Mouse (Mus musculus): ENCODE measurements at regions not wholly inside any gene's neighbourhood (a gene's known extent, or its start where the extent isn't known, plus 50 kb on each side); places are given as distances from the start of the nearest gene placed in this dataset.

DNA sequence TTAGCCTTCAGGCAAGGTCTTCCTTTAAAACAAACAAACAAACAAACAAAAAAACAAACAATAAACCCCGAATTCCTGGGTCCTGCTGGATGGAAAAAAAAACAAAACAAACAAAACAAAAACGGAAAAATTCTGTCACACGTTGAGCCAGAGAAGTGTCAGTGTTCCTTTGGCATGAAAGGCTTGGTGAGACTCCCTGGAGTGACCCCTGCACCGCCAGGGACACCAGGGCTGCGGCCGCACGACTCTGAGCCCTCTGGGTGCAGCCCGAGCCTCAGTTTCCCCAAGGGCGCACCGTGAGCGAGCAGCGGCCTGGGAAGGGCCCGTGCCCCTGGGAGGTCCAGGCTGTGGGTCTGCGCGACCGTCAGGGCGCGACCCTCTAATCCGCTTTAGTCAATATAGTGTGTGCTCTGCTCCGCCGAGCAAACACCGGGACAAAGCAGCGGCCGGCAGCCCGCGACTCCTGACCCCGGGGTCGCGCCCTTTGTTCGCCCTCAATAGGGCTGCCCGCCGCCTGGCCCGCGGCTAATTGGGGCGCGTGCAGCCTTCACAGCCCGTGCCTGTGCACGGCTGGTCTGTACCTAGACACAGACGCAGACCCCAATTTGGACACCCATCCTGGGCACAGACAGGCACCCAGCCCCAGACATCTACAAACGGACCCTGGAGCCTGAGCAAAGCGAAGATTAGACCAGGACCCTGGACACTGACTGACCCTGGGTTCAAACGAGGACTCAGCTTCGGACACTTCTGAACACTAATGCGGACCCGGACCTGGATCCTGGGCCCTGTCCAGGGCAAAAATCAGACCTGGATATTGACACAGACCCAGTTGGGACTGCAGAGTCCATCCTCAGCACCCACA, 74.0 kb upstream of the Ppara start:
- DNase-seq (ENCODE audit: low spot score in 2 of 2): no peak

DNA sequence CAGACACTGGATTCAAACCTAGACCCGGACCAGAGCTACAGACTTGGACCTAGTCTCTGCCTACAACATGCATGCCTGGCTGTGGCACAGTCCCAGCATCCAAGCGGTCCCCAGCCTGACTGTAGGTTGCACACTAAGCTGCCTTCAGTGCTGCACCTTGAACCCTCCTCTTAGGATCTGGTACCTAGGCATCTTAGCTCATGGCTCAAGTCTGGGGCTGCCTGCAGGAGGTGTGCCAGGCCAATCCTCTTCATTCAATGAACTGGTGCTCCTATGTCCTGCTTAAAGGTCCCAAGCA, 73.4 kb upstream of the Ppara start:
- DNase-seq (ENCODE audit: low spot score in 2 of 2): no peak

DNA sequence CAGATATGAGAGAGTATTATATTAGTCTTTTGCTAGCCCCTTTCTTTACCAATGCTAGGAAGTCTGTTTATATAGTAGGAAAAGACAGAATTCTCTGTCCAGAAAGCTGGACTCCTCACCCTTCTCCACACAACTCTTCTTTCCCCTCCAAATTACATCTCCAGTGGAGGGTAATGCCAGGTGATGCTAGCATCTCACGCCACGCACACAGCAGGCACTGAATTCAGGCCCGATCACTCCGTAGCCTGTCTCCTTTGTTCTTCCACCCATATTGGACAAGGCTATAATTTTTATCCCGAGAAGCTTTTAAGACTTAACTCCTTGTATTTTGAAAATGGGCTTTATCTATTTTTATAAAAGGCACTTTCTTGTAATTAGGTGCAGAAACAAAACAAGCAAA, 73.0 kb upstream of the Ppara start:
- no peak for DNase-seq (ENCODE audit: low spot score in 2 of 2)

DNA sequence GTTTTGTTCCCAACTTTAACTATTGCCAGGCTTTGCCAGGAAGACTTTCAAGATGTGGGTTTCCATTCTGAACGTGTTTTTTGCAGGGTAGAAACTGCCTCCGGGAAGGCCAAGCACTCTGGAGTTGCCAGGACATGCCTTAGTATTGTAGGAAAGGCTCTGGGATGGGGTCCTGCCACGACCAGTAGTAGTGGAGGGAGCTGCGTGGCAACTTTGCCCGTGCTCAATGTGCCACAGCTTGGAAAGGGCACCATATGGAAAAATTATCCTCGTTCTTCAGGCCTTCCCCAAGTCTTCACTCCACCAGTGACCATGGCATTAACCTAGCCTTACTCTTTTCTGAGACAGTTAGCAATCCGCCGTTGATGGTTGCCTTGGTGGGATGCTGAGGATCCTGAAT, 72.5 kb upstream of the Ppara start:
- no peak for DNase-seq (ENCODE audit: low spot score in 2 of 2)

DNA sequence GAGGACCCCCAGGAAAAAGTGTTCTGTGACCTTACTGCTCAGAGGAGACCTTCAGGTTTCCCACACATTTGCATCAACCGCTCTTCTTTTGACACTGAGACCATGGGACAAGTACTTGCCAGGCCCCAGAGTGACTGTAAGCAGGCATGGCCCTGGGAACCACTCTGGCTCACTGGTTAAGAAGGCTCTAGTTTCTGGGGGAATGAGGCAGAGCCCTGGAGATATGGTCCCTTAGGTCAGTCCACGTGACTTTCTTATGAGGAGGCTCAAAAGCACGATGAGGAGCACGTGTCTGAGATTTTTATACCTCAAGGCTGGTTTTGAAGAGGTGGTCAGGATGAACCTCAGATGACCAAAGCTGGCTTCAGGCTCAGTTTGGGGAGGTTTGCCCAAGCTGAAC, 72.1 kb upstream of the Ppara start:
- DNase-seq (ENCODE audit: low spot score in 2 of 2): no peak

DNA sequence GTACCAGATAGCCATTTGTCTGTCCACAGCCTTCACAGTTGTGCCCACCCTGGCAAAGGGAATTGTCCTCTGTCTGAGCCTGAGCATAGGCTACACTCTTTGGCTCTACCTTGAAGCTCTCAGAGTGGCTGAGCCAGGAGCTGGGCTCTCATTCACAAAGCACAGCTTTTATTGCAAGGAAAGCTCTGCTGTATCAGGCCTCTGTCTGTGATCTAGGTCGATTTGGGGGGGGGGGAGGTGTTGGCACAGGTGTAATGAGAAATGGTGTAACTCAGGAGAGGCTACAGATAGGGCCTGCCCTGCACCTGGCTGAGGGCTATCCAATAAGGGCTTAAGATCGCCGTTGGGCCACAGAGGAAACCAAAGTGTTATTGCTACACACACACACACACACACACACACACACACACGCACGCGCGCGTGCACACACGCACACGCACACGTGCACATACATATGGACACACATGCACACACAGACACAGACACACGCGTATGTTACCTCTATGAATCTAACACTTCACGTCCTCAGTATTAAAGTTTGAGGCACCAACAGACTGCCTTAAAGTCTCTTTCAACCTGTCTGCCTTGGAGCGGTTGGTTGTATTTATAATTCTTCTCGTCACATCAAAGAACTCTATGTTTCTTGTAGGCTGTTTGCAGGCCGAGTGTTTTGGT, 70.9 kb upstream of the Ppara start:
- DNase-seq (ENCODE audit: low spot score in 2 of 2): no peak

DNA sequence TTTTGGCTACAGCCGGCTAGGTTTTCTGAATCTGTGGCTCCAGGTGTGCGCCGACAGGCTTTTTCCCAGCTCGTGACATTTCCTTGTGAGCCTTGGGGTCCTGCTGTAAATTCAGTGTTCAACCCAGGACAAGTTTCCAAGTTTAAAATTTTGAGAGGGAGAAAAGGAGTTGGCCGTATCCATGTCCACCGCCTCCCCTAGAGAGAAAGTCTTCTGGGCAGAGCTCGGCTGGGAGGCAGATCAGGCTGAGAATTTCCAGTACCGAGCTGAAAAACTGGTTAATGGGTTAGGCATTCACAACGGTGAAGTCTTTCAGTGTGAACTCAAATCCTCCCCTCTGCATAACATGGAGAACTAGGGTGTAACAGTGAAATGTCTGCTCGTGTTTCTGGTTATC, 70.4 kb upstream of the Ppara start:
- no peak for DNase-seq (ENCODE audit: low spot score in 2 of 2)

DNA sequence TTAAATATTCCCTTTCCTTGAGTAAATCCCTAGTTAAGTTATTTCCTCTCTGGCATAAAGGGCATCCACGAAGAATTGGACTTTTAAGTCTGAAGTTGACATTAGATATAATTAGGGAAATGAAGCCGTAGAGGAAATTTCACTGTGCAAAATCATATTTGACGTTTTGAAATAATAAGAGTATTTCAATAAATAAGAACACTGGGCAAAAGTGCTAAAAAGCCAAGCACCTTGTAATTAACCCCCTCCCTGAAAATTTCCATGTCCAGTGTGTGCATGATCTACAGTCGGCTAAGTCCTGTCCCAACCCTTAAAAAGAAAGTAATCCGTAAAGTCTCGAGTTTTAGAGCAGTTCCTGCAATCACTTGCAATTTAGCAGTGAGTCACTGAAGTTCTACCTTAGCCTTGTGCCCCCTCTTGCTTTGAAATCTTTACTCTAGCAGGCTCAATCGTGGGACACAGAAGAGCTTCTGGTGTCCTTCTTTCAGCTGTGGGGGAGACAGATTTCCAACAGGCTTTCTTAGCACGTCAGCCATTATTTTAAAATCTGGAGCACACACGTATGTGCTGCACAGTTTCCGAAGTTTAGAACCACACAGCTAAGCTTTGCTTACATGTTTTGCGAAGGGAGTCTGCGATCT, 69.5 kb upstream of the Ppara start:
- no peak for DNase-seq (ENCODE audit: low spot score in 2 of 2)

DNA sequence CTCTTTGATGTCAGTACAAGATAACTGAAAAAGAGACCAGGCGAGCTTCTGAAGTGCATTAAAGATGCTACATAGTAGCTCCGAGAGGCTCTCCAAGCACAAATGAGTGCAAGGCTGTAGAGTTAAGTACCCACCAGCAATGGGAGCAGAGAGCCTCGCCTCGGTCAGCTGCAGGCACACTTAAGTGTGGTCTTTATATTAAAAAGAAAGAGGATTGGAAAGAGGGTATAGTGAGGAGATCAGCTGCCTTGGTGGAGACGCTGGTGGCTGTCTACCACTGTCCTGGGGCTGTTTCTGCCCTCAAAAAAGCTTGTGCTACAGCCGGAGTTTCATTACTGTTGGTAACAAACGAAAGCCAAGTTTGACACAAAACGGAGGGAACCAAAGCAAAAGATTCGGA, 68.3 kb upstream of the Ppara start:
- peak in 1 of 2 experiments; percentile 4 for DNase-seq (ENCODE audit: low spot score in 2 of 2)

DNA sequence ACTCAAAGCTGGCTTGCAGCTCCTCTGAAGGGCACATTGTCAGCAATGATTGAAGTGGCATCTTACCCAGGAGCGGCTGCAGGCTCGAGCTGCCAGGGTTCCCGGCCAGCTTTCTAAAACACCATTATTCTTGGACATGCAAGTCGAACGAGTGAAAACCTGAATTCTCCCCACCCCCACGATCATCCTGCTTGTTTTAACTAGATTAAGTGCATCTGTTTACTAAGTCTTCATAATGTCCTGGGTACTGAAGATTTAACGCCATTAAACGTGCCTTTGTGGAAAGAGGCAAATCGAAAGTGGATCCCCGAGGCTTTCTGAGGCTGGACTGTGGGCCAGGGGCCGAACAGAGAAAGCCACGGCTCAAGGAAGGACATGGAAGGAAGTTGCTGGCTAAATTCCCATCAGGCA, 67.4 kb upstream of the Ppara start:
- DNase-seq (ENCODE audit: low spot score in 2 of 2): peak in 1 of 2 experiments; percentile 56

DNA sequence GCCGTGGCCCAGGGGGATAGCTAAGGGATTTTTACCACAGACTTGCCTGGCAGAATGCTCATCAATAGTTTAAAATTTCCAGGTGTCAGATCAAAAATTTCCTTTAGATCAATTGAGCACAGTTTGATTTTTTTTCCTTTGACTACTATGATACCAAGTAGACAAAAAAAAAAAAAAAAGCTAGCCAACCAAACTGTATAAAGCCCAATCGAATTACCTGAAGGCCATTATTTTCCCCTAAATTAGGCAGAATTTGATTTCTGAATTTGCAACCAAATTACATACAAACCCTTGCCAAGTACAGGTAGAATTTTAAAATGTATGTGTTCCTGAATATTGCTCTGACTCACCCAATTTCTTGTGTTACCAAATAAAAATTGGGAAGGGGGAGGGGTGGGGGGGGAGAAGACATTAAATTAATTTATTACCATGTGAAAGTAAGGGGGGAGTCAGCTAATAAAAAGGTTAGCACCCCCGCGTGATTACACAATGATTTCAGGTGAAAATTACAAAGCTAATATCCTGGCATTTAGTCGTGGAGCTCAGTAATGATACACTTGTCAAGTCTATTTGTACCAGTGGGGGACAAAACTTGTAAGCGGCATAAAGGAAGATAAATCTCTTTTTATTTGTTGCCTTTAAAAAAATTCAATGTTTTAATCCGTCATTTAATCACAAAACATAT, 66.7 kb upstream of the Ppara start:
- no peak for DNase-seq (ENCODE audit: low spot score in 2 of 2)

DNA sequence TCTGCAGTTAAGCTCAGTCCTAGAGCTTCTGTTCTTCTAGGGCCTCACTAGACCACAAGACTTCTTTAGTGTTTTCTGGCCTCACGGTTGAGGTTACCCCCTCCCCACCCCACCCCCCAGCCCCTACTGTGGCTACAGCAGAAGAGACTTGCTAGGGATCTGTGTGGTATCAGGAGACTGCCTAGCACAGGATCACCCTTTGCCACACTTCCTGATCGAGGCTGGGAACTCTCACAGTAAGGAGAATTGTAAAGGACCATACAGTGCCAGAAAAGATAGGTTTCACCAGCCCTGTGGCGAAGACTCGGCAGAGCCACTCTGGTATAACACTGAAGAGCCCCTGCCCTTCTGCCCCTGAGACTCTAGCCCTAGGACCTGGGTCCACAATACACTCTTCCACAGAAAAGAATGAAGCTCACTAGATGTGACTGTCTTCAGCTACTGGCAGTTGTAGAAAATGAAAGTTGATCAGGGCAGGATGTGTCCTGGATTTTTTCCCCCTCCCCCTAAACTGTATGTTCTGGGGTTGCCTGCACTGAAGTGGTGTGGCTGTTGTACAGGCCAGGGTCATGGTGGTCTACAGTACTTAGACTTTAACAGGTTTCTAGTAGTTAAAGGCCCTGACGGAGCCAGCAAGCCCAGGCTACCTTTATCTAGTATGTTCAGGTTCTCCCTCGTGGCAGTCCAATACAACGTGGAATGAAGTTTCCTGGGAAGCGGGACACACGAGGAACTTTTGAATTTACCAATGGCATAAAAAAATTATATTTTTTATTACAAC, 65.7 kb upstream of the Ppara start:
- DNase-seq (ENCODE audit: low spot score in 2 of 2): no peak

DNA sequence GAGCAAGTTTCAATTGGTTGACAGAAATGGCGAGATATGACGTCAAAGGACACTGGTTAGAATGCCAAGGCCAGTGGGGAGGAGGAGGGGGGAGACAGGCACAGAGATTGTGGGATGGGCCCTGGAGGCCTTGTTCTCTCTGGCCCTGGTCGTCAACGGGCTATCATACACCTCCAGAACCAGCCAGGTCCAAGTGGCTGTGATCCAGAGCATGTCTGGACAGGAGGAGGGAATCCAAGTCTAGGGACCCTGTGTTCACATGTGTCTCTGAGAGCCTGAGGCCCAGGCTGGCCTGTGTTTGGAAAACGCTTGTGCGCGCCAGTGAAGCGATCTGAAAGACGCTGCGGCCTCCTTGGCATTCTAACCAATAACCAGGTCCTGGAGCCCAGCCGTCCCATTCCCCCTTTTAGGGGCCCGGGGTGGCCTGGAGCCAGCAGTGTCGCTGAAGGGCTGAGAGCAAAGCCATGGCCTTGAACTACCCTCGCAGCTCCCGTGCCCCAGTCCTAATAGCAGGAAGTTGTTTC, 65.1 kb upstream of the Ppara start:
- DNase-seq (ENCODE audit: low spot score in 2 of 2): peak; percentile 80 to 85

DNA sequence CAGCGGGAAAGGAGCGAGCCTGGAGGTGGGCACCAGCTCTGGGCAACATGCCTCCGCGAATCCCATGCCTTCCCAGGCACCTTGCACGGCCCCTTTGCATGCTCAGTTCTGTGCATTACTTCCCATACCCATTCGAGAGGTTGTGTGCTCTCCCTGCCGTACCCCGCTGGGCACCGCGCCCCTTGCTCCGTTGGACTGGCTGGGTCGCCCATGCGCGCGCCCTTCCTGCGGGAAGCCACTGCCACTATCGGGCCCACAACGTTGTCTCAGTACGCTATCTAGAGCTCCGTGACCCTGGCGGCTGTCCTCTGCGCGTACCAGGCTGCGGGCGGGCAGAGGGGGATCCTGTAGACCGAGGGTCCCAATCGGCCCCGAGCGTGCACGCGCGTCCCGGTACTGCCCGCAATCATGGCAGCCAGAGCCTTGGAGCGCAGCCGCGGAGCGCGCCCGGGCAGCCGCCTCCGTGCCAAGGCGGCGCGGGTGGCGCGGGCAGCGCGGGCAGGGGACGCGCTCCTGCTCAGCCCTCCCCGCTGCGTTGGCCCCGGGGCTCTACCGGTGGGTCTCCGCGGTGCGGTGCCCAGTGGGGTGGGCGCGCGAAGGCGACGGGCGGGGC, 64.5 kb upstream of the Ppara start:
- peak; percentile 66 to 69 for DNase-seq (ENCODE audit: low spot score in 2 of 2)

DNA sequence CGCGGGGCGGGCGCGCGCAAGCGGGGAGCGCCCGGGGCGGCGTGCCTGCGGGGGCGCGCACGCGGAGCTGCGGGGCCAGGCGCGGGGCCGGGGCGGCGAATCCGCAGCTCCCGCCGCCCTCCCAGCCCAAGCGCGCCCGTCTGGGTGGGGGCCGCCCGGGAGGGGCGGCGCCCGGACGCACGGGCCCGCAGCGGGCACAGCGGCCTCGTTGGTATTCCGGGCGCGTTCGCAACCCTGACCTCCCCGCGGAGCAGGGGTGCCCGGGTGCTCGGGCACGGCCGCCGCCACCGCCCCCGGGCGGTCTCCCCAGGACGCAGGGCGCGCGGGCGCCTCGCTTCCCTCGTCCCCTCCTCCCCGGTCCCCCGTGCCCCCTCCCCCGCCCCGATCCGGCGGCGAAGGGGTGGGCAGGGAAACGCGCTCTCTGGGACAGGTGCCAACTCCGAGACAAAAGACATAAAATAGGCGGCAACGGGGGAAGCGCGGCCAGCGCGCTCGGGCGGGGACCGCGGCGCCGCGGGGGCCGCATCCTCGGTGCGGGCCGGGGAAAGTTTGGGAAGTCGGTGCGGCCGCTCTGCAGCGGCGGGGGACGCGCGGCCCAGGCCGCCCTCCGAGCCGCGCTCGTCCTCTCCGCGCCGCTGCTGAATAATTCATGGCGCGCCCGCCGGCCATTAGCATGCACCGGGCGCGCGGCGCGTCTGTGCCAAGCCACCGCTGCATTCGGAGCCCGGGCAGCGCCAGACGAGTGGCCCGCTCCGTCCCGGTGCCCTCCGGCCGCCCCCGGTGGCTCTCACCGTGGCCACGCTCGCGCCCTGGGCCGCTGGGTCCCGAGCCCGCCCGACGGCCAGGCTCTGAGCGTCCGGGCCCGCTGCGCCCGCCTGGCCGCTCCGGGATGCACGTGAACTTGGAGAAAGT, 63.7 kb upstream of the Ppara start:
- DNase-seq (ENCODE audit: low spot score in 2 of 2): peak; percentile 78 to 83

DNA sequence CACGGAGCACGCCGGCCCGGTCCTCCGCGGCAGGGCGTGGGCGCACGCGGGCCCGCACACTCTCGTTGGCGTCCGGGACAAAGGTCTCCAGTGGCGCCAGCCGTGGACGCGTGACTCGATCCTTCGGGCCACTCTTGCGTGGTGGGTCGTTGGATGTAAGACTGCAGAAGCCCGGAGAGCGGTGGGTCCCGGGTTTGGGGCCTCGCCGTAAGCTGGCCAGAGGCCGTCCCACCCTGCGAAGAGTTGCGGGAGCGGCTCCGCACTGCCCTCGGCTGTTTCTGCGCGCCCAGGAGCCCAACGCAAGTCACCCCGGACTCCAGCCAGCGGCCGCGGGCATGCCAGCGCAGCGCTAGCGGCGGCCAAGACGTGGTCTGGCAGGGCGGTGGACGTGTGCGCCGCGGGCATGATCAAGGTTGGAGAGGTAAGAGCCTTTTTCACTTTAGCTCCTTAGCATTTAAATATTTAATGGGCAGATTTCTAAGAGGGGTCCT, 63.0 kb upstream of the Ppara start:
- peak in 1 of 2 experiments; percentile 73 for DNase-seq (ENCODE audit: low spot score in 2 of 2)

DNA sequence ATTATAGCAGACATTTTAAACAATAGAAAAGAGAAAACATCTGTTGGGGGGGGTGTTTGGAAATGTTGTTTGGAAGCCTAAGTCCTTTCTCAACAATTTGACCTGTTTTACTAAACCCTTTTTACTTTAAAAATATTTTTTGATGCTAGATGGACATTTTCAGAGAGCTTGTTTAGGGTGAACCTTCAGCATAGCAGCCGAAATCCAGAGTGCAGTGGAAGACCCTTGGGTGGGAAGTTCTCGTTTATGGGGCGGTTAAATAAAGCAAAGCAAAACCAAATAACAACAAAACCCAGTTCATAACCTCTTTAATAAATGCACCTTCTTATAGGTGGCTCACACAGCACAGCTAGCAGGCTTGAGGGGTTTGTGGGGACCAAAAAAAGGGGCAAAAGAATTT, 62.4 kb upstream of the Ppara start:
- no peak for DNase-seq (ENCODE audit: low spot score in 2 of 2)

DNA sequence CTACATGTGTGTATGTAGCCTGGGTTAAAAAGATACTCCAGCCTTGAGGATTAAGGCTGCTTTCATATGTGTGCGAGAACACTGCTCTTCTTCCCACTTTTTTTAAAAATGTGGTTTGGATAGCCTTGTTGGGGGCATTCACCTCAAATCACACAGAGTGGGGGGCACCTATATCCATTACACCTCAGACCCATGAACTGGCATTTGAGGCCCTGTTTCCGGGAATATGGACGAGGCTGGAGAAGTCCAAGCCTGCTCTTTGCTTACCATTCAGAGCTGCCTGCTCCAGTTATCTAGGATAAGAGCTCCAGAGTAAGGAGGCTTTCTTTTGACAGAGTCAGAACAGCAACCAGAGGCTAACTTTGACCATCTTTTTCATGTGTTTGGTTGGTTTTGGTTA, 61.9 kb upstream of the Ppara start:
- DNase-seq (ENCODE audit: low spot score in 2 of 2): no peak

DNA sequence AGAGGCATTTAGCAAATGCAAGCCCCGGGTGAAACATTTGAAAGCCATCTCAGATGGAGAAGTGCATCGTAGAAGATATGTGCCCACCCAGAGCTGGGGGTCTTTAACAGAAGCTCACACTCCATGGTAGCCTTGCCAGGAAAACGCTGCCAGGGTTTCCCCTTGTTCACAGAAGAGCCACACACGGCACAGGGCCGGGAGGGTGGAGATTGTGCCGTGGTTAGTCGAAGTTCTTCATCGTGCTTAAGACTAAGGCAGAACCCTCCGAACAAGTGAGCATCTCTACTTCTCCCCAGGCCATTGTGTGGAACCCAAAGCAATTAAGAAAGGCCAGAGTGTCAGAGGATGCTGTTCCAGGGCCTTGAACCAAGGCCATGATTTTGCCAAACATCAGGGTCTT, 61.3 kb upstream of the Ppara start:
- no peak for DNase-seq (ENCODE audit: low spot score in 2 of 2)

All from gastrocnemius, adult 8-10 months (tissue).